Mouse (Mus musculus) intestine, embryonic 15.5 days (tissue): ENCODE measurements around the gene Zdhhc5. TPM values are rescaled to one million over a fixed set of nuclear protein-coding genes. Genes with fewer than 3 reads are reported as not detected.

Experiments
- ATAC-seq: fragments of 200-750 bp; cut with Nextera tagmentation; 2 replicates; pipeline ENCODE4 v1.8.0; 2017; ENCODE audit warnings: moderate TSS enrichment, moderate library complexity
- H3K27ac ChIP-seq: fragments of 300-500 bp; sonication (generic); 2 replicates; pipeline ENCODE4 v1.5.1; 2015; ENCODE audit warnings: mild to moderate bottlenecking, inconsistent platforms
- H3K27me3 ChIP-seq: fragments of 300-500 bp; sonication (generic); replicated peaks from 2 replicates; pipeline ENCODE4 v1.6.1; 2015; ENCODE audit warnings: inconsistent platforms
- H3K36me3 ChIP-seq: fragments of 300-500 bp; sonication (generic); 2 replicates; pipeline ENCODE4 v1.6.1; 2015; ENCODE audit warnings: inconsistent platforms
- H3K4me1 ChIP-seq: fragments of 300-500 bp; sonication (generic); replicated peaks from 2 replicates; pipeline ENCODE4 v1.6.1; 2015; ENCODE audit warnings: inconsistent platforms
- H3K4me2 ChIP-seq: fragments of 300-500 bp; sonication (generic); replicated peaks from 2 replicates; pipeline ENCODE4 v1.6.1; 2015; ENCODE audit warnings: mild to moderate bottlenecking, inconsistent platforms
- H3K4me3 ChIP-seq: fragments of 300-500 bp; sonication (generic); replicated peaks from 2 replicates; pipeline ENCODE4 v1.5.1; 2015; ENCODE audit warnings: inconsistent platforms
- H3K9ac ChIP-seq: fragments of 300-500 bp; sonication (generic); 2 replicates; pipeline ENCODE4 v1.6.1; 2015; ENCODE audit warnings: inconsistent platforms
- H3K9me3 ChIP-seq: fragments of 300-500 bp; sonication (generic); 2 replicates; pipeline ENCODE4 v1.6.1; 2016; ENCODE audit warnings: inconsistent platforms
- WGBS: fragments of 180-500 bp; shearing (Covaris S2); methylation state at CpG from one replicate; pipeline ENCODE4 v1.1.7; 2015; 5-methylcytosine and 5-hydroxymethylcytosine counted together
- microRNA counts: library from miRNA; unstranded; fragments of <30 nt; microRNA quantifications from one replicate; lab custom pipeline; 2016
- polyA plus RNA-seq: library from polyadenylated mRNA; unstranded; fragments of >200 nt; fragmentation: Nextera tagmentation; extraction: Ambion mirVana; gene quantifications from 2 replicates; pipeline ENCODE4 v1.2.1, GENCODE M21; 2015

Gene Zdhhc5
- polyA plus RNA-seq, 1 experiment from 2014 or later = 26.5 TPM

DNA sequence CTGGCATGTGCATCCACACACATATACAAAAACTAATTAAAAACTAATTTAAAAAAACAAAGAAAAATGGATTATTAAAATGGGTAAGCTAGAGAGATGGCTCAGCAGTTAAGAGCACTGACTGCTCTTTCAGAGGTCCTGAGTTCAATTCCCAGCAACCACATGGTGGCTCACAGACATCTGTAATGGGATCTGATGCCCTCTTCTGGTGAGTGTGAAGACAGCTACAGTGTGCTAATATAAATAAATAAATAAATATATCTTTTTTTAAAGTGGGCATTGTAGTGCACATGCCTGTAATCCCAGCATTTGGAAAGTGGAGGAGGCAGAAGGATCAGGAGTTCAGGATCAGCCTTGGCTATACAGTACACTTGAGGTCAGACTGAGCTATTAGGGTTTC is 61.6 kb downstream of the Zdhhc5 start:
- no peak overlapping the region for H3K27ac ChIP-seq
- H3K9ac ChIP-seq = no peak overlapping the region
- H3K4me1 ChIP-seq = no peaks in the 10 kb centered on the region
- H3K4me3 ChIP-seq = no peak overlapping the region
- H3K27me3 ChIP-seq = no peaks in the 10 kb centered on the region
- H3K9me3 ChIP-seq = no peaks in the 10 kb centered on the region
- H3K4me2 ChIP-seq = no peak overlapping the region
- ATAC-seq = no peak
- H3K36me3 ChIP-seq = no peaks in the 10 kb centered on the region

DNA sequence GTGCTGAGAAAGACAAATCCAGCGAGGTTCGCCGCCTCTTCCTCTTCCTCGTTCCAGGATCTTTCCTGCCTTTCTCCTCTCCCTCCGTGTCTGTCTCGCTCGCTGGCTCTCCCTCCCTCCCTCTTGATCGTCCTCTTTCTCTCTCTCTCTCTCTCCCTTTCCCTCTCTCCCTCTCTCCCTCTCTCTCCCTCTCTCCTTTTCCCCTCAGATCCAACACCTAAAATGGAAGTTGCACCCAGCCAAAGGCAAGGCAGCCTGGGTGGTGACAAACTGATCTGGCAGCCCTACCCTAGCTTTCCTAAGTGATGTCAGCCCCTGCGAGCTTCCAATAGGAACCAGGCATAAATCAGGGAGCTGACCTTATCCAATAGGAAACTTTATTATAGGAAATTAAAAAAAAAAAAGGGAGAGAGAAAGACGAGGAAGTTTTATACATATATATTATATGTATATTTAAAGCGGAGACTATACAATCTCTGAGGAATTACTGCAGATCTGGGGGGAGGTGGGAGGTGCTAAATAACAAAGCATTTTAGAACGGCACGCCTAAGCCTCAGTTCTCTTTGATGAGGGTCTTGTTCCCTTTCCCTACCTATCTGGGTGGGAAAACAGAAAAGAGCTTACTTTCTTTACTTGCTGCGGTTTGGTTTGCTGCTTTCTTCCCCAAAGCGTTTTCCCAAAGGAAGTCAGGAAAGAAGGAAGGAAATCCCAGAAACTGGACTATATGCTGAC is 64.3 kb downstream of the Zdhhc5 start, which contains the start of gene Ctnnd1:
Gene Ctnnd1, minus strand, starts transcription at position 302 of the 732 bp plus-strand sequence.
- ATAC-seq = peak; percentile 98
- no peaks in the 10 kb centered on the region for H3K36me3 ChIP-seq
- H3K4me1 ChIP-seq = 0 out of 2 replicates have a peak, but pooled peaks cover 6% of the 10 kb centered on the region
- H3K27me3 ChIP-seq = no peaks in the 10 kb centered on the region
- H3K9me3 ChIP-seq = no peaks in the 10 kb centered on the region
- peak within 1 kb of the TSS; percentile 59 for H3K4me2 ChIP-seq
- peak within 1 kb of the TSS; percentile 61 for H3K4me3 ChIP-seq
- under 1% methylated on average over 15 of the region's 15 CpGs for WGBS
- H3K9ac ChIP-seq = peak within 1 kb of the TSS; percentile 81
- H3K27ac ChIP-seq = peak within 1 kb of the TSS; percentile 96

DNA sequence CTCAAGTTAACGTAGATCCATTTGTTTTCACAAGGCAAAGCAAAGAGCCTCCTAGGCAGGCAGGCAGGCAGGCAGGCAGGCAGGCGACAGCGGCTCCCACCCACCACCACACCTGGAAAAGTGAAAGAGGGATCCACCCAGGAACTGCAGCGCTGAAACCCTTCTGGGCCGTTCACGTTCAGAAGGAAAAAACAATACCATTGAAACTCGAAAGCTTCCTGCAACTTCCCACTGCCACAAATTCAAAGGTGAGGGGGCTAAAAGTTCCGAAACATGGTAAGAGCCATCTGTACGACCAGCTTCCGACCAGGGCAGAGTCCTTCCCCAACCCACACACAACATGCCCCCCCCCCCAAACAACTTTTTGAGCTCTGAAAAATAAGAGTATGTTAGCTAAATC is 65.3 kb downstream of the Zdhhc5 start:
- H3K36me3 ChIP-seq = no peaks in the 10 kb centered on the region
- 0 out of 2 replicates have a peak, but pooled peaks cover 6% of the 10 kb centered on the region for H3K4me1 ChIP-seq
- peak overlapping the region; percentile 96 for H3K27ac ChIP-seq
- peak overlapping the region; percentile 61 for H3K4me3 ChIP-seq
- no peaks in the 10 kb centered on the region for H3K9me3 ChIP-seq
- no peak; the same call in 1 of the 2 replicates for ATAC-seq
- H3K27me3 ChIP-seq = no peaks in the 10 kb centered on the region
- H3K9ac ChIP-seq = peak overlapping the region; percentile 81
- peak overlapping the region; percentile 53 for H3K4me2 ChIP-seq
- 0% methylated on average over 10 of the region's 10 CpGs for WGBS

DNA sequence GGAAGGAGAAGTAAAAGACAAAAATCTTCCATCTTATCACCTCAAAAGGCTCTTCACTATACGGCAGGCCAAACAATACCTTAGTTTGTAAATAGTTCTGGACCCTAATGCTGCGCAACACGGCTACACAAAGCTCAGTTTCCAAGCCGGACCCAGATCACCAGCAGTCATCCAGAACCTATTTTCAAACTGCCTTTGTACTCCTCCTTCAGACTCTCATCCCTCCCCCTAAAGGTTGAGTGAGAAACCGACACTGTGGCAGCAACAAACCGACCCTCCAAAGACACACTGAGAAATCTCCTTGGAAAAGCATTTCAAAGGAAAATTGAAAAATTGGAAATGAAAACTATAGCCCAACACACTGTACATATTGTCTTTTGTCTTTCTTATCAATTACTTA is 66.6 kb downstream of the Zdhhc5 start:
- H3K4me3 ChIP-seq = peak overlapping the region; percentile 33
- 0 out of 2 replicates have a peak, but pooled peaks cover 6% of the 10 kb centered on the region for H3K4me1 ChIP-seq
- no peak overlapping the region for H3K27ac ChIP-seq
- H3K27me3 ChIP-seq = no peaks in the 10 kb centered on the region
- no peaks in the 10 kb centered on the region for H3K36me3 ChIP-seq
- no peak for ATAC-seq
- H3K4me2 ChIP-seq = peak overlapping the region; percentile 53
- no peaks in the 10 kb centered on the region for H3K9me3 ChIP-seq
- WGBS = 12% methylated on average over 6 of the region's 6 CpGs
- H3K9ac ChIP-seq = peak overlapping the region; percentile 33

DNA sequence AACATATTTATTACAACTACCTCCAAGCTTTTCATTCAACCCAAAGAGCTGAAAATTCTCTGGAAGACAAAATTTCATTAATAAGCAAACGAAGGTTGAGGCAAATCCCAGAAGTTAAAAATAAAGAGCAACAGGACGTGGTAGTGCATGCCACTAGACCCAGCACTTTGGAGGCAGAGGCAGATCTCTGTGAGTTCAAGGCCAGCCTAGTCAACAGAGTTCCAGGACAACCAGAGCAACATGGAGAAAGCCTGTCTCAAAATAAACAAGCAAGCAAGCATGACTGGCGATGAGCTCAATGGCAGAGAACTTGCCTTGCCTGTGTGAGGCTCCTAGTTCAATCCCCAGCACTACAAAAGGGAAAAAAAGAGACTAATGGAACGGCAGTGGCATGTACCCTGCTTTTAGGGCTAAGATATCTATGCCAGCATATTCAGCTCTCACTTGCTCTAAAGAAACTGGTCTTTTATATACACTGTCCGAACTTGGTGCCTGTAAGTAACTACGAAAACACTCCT is 67.9 kb downstream of the Zdhhc5 start:
- H3K4me1 ChIP-seq = 0 out of 2 replicates have a peak, but pooled peaks cover 9% of the 10 kb centered on the region
- 83% methylated on average over 6 of the region's 6 CpGs for WGBS
- no peaks in the 10 kb centered on the region for H3K27me3 ChIP-seq
- no peaks in the 10 kb centered on the region for H3K36me3 ChIP-seq
- no peak overlapping the region for H3K27ac ChIP-seq
- H3K4me3 ChIP-seq = no peak overlapping the region
- H3K9ac ChIP-seq = no peak overlapping the region
- H3K9me3 ChIP-seq = no peaks in the 10 kb centered on the region
- peak overlapping the region; percentile 53 for H3K4me2 ChIP-seq
- ATAC-seq = no peak

DNA sequence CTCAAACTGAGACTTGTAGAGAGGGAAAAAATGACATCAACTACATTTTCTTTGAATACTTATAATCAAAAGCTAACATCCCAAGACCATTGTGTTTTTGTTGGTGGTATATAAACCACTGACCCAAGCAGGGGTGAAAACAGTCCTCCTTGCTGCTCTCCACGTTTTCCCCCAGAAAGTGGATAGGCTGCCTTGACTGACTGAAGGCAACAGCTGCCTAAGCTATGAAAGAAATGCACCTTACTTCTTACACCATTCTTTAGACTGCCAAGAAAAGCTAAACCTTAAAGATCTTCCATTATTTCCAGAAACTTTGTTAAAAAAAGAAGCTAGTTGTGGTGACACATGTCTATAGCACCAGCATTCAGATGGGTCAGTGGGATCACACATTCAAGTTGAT is 68.8 kb downstream of the Zdhhc5 start:
- Histone ChIP-seq H3K27me3 (no peaks in the 10 kb centered on the region), H3K9ac (no peak overlapping the region), H3K4me2 (no peak overlapping the region), H3K36me3 (no peaks in the 10 kb centered on the region), H3K4me3 (no peak overlapping the region), H3K9me3 (no peaks in the 10 kb centered on the region), H3K27ac (no peak overlapping the region), H3K4me1 (0 out of 2 replicates have a peak, but pooled peaks cover 10% of the 10 kb centered on the region)
- ATAC-seq = no peak
- 72% methylated on average over 1 of the region's 1 CpGs for WGBS

DNA sequence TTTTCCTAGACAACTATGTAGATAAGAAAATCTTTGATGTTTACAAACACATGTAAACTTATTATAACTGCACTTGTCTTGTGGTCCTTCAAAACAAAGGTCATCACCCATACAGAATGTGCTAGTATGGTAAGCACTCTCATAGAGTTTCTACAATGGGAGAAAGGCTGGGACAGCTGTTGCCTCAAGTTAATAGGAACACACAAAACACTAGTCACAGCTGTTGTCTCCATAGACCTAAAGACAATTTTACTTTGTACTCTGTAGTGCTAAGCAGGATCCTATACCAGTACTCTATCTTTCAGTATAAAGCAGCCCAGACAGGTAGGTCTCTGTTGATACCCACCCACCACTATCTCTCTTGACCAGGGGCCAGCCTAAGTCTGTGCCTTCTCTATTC is 74.1 kb downstream of the Zdhhc5 start:
- H3K36me3 ChIP-seq = no peaks in the 10 kb centered on the region
- no peaks in the 10 kb centered on the region for H3K27me3 ChIP-seq
- H3K4me2 ChIP-seq = no peak overlapping the region
- no peak overlapping the region for H3K9ac ChIP-seq
- H3K27ac ChIP-seq = no peak overlapping the region
- no peak for ATAC-seq
- H3K4me3 ChIP-seq = no peak overlapping the region
- peaks cover 45% of the 10 kb centered on the region for H3K4me1 ChIP-seq
- H3K9me3 ChIP-seq = no peaks in the 10 kb centered on the region

DNA sequence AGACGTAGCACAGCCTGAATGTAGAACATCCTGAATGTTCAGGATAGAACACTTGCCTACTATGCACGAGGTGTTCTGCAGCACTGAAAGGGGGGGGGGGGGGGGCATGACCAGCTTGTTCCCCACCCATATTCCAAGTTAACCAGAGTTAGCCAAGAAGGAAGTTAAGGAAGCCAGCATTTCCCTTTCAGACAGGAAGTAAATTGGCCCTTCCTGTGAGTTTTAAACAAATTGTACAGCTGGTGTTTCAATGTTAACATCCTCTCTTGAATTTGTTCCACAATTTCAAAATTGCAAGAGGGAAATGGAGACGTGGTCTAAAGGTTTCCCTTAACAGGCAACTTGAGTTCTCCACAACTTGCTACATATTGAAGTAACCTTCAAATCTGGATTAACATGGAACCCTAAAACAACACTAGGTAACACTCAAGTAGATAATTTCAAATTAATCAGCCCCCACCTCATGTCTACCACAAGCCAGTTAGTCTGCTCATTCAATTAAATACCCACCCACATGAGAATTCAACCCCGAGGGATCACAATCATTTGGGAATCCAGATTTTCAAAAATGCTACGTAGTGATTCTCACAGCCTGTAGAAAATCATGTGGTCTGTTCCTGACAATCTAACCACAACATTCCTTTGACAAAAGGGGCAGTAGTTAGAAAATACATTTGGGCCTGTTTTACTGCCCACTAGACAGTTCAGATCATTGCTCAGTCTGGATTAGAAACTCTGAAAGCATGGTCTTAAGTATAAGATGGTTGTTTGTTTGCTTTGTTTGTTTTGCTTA is 76.4 kb downstream of the Zdhhc5 start:
- Histone ChIP-seq H3K4me2 (peak overlapping the region; percentile 17), H3K36me3 (no peaks in the 10 kb centered on the region), H3K9me3 (no peaks in the 10 kb centered on the region), H3K27me3 (no peaks in the 10 kb centered on the region), H3K9ac (no peak overlapping the region), H3K4me3 (no peak overlapping the region), H3K27ac (peak overlapping the region; percentile 94; the same call in 1 of the 2 replicates), H3K4me1 (peaks cover 61% of the 10 kb centered on the region)
- no peak for ATAC-seq
- 35% methylated on average over 5 of the region's 5 CpGs for WGBS

MicroRNAs within 50 kb of the gene (microRNA counts, 519-probe panel; counts per million panel counts)
- microRNA mmu-miR-130a (lab: Ali Mortazavi, UCI) = 4,795 counts per million, percentile 99 among the panel's probes with 10 or more counts

Other genes starting within 250 kb of the Zdhhc5 start
- gene Tfpi, start 238.4 kb downstream of the Zdhhc5 start, polyA plus RNA-seq = 40.9 and 46.9 TPM in 2 replicates
- 60.7 and 64.4 TPM in 2 replicates for gene Ctnnd1, start 64.4 kb downstream of the Zdhhc5 start, polyA plus RNA-seq
- gene Btbd18, start 56.1 kb downstream of the Zdhhc5 start, polyA plus RNA-seq = 0.05 and 0.06 TPM in 2 replicates
- gene Selenoh, start 44.4 kb downstream of the Zdhhc5 start, polyA plus RNA-seq = 225 and 234 TPM in 2 replicates
- gene Gm28635, start 37.1 kb downstream of the Zdhhc5 start, polyA plus RNA-seq = not detected in 2 replicates
- 32.5 and 34.7 TPM in 2 replicates for gene Med19, start 36.8 kb downstream of the Zdhhc5 start, polyA plus RNA-seq
- gene Tmx2, start 36.0 kb downstream of the Zdhhc5 start, polyA plus RNA-seq = 140 and 144 TPM in 2 replicates
- gene Clp1, start 12.2 kb upstream of the Zdhhc5 start, polyA plus RNA-seq = 26.3 and 26.7 TPM in 2 replicates
- gene Ypel4, start 18.9 kb upstream of the Zdhhc5 start, polyA plus RNA-seq = 5.1 and 6.0 TPM in 2 replicates
- 5.5 and 6.1 TPM in 2 replicates for gene Gm19426, start 28.5 kb upstream of the Zdhhc5 start, polyA plus RNA-seq
- gene Serping1, start 60.3 kb upstream of the Zdhhc5 start, polyA plus RNA-seq = 59.7 and 60.5 TPM in 2 replicates
- gene Ube2l6, start 83.6 kb upstream of the Zdhhc5 start, polyA plus RNA-seq = 46.5 TPM in 2 replicates
- 0.08 and 0.13 TPM in 2 replicates for gene Smtnl1, start 107.5 kb upstream of the Zdhhc5 start, polyA plus RNA-seq
- 56.1 and 67.2 TPM in 2 replicates for gene Timm10, start 111.8 kb upstream of the Zdhhc5 start, polyA plus RNA-seq
- gene Slc43a1, start 123.7 kb upstream of the Zdhhc5 start, polyA plus RNA-seq = 15.0 and 16.3 TPM in 2 replicates
- 1.2 and 1.7 TPM in 2 replicates for gene Rtn4rl2, start 171.5 kb upstream of the Zdhhc5 start, polyA plus RNA-seq
- 45.4 and 48.2 TPM in 2 replicates for gene Slc43a3, start 221.4 kb upstream of the Zdhhc5 start, polyA plus RNA-seq